Mouse (Mus musculus): ENCODE measurements at regions not wholly inside any gene's neighbourhood (a gene's known extent, or its start where the extent isn't known, plus 50 kb on each side); places are given as distances from the start of the nearest gene placed in this dataset.

DNA sequence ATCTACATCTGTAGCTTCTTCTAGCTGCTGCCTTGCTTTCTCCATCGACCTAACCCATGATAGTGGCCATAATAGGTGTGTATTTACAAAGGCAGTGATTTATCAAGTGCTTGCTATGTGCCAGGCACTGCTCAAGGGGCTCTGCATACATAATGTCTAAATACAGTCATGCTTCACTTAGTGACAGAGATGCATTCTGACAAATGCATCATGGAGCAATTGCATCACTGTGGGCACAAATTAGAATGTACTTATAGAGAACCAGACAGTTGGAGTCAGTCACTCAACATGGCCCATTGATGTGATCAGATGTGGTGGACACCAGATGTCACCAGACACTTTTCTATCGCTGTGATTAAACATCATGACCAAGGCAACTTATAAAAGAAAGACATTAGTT is 223.3 kb upstream of the Ntm start:
- 88% methylated on average over 2 of the region's 2 CpGs for WGBS
- H3K4me1 ChIP-seq (replicated peaks): peaks cover 3% of the 10 kb centered on the region; the same call in 1 of the 2 replicates
- DNase-seq (ENCODE audit: low spot score): no peak
- no peaks in the 10 kb centered on the region for H3K9me3 ChIP-seq
- H3K27ac ChIP-seq: no peak overlapping the region
- H3K27me3 ChIP-seq (ENCODE audit: insufficient read depth, poor library complexity, severe bottlenecking): no peaks in the 10 kb centered on the region
- no peak overlapping the region for H3K4me3 ChIP-seq
- H3K36me3 ChIP-seq: no peaks in the 10 kb centered on the region

DNA sequence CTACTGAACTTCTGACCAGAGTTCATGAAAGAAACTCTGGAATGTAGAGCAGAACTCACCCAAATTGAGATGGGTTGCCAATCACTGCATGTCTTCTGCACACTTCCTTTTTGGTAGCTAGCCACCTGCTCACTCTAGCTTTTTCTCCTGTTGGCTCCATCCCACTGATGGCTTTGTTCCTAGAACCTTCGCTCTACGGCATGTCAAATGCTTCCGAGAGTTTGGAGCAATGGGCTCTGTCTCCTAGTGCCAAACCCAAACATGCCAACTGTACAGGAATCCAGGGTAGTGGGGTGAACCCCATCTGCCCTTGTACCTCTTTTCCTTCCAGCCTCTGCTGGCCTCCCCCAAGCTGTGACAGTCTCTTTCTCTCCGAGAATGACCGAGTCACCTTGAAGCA is 227.1 kb upstream of the Ntm start:
- Histone ChIP-seq H3K9me3 (no peaks in the 10 kb centered on the region), H3K36me3 (no peaks in the 10 kb centered on the region), H3K27me3 (ENCODE audit: insufficient read depth, poor library complexity, severe bottlenecking) (no peaks in the 10 kb centered on the region), H3K4me1 (replicated peaks) (peaks cover 3% of the 10 kb centered on the region; the same call in 1 of the 2 replicates), H3K27ac (no peak overlapping the region), H3K4me3 (no peak overlapping the region)
- DNase-seq (ENCODE audit: low spot score): no peak
- 92% methylated on average over 5 of the region's 5 CpGs for WGBS

DNA sequence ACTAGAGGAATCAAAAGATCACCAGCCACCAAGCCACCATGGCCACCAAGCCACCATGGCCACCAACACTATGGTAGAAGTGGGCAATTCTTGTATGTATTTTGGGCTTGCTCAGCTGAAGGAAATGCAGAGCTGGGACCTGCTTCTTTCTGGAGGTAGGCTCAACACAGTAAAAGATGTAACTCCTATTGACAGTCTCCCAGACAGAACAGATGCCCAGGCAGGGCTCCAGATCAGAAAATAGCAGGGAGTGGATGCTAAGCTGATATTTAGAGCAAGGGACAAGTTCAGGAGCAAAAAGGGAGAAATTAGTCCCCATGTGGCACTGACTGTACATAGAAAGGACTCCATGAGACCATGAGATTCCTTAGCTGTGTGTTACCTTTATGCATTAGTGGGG is 228.2 kb upstream of the Ntm start:
- Histone ChIP-seq H3K4me3 (no peak overlapping the region), H3K9me3 (no peaks in the 10 kb centered on the region), H3K36me3 (no peaks in the 10 kb centered on the region), H3K27me3 (ENCODE audit: insufficient read depth, poor library complexity, severe bottlenecking) (no peaks in the 10 kb centered on the region), H3K27ac (no peak overlapping the region), H3K4me1 (replicated peaks) (no peaks in the 10 kb centered on the region; the same call in 1 of the 2 replicates)
- DNase-seq (ENCODE audit: low spot score): no peak

DNA sequence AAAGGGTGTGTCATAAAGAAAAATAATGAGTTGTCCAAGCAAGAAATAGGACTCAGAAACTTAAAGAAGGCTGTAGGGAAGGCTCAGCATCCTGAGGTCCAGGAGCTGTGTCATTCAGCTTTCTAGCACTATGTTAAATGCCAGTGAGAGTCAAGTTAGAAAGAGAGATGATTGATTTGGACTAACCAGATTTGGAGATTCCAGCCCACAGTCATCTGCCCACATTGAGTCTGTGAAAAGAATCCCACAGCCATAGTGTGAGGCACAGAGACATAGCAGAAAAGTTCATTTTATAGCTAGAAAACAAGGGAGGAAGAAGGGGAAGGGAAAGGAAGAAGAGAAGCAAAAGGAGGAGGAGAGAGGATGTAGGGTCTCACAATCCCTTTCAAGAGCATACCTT is 229.0 kb upstream of the Ntm start:
- no peak overlapping the region for H3K4me3 ChIP-seq
- H3K27me3 ChIP-seq (ENCODE audit: insufficient read depth, poor library complexity, severe bottlenecking): no peaks in the 10 kb centered on the region
- no peak for DNase-seq (ENCODE audit: low spot score)
- no peaks in the 10 kb centered on the region for H3K36me3 ChIP-seq
- H3K27ac ChIP-seq: no peak overlapping the region
- no peaks in the 10 kb centered on the region; the same call in 1 of the 2 replicates for H3K4me1 ChIP-seq (replicated peaks)
- no peaks in the 10 kb centered on the region for H3K9me3 ChIP-seq

DNA sequence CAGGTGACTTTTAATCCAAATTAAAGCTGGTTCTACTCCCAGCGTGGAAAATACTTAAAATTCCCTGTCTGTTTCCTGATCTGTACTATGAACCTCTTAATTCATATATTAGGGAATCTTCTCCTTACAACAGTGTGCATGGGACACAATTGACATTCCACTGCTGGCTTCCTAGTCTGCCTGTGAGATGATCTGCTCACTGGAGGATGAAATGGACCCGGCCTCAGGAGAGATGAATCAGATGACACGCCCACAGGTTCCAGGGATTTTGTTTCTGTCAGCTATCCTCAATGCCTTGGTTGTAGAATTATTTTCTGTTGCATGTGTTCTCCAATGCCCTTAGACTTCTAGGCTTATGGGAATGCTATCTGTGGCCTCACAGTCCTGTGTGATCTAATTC is 231.9 kb upstream of the Ntm start:
- no peaks in the 10 kb centered on the region for H3K4me1 ChIP-seq (replicated peaks)
- no peaks in the 10 kb centered on the region for H3K27me3 ChIP-seq (ENCODE audit: insufficient read depth, poor library complexity, severe bottlenecking)
- no peak overlapping the region for H3K27ac ChIP-seq
- WGBS: 84% methylated on average over 3 of the region's 3 CpGs
- no peak overlapping the region for H3K4me3 ChIP-seq
- DNase-seq (ENCODE audit: low spot score): no peak
- no peaks in the 10 kb centered on the region for H3K36me3 ChIP-seq
- H3K9me3 ChIP-seq: no peaks in the 10 kb centered on the region

DNA sequence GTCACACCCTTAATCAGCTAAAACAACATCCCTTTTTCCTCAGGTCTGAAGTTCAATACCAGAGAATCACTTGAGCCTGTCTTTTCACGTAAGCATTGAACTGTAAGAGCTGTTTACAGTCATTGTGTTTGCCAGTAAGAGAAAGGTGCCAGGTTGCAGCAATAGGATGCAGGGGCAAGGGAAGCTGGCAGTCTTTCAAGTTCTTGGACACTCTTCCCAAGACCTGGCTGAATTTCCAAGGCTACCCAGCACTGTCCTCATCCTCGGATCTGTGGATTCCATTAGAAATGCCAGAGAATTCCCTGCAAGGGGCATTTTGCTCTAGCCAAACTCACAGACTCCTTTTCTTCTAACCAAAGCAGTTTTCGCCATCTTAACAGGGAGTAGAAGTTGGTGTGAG is 224.5 kb upstream of the Snx19 start:
- no peak overlapping the region for H3K4me3 ChIP-seq
- H3K27ac ChIP-seq: no peak overlapping the region
- no peaks in the 10 kb centered on the region for H3K4me1 ChIP-seq (replicated peaks)
- no peaks in the 10 kb centered on the region for H3K27me3 ChIP-seq (ENCODE audit: insufficient read depth, poor library complexity, severe bottlenecking)
- H3K9me3 ChIP-seq: no peaks in the 10 kb centered on the region
- no peaks in the 10 kb centered on the region for H3K36me3 ChIP-seq
- no peak for DNase-seq (ENCODE audit: low spot score)
- 87% methylated on average over 3 of the region's 3 CpGs for WGBS

DNA sequence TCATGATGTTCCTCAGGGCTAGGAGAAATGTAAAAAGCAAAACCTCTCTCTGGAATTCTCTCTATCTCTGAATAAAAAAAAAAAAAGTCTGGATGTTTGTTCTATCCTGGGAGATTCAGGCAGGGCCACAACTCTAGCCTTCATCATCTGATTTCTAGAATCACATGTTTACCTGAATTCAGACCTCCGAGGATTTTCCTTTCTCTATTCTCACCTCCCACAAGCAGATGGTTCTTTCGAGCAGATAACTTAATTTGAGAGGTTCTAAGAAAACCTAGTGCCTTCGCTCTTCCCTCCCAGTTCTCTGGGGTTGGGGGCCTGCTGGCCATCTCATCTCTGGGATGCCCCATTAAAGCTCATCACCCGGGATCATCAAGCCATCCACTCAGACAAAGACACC is 219.3 kb upstream of the Snx19 start:
- Histone ChIP-seq H3K4me3 (no peak overlapping the region), H3K9me3 (no peaks in the 10 kb centered on the region), H3K36me3 (no peaks in the 10 kb centered on the region), H3K4me1 (replicated peaks) (peaks cover 13% of the 10 kb centered on the region), H3K27me3 (ENCODE audit: insufficient read depth, poor library complexity, severe bottlenecking) (no peaks in the 10 kb centered on the region), H3K27ac (no peak overlapping the region)
- WGBS: 88% methylated on average over 4 of the region's 4 CpGs
- no peak for DNase-seq (ENCODE audit: low spot score)

DNA sequence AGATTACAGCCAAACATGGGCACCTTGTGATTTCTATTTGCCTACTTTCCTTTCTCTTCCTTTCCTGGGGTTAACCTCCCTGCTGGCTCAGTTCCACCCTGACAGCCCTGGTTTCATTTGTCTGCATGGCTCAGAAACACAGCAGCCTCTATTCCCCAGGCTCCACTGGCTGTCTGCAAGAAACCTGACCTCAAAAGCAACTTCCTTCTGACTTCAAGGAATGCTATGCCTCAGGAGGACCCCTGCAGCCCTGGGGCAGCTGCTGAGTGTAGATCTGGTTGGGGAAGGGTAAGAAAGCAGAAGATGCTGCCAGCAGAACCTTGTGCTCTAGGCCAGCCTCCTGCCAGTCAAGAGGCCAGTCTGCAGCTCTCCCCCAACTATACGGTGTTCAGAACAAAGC is 217.1 kb upstream of the Snx19 start:
- WGBS: 13% methylated on average over 1 of the region's 1 CpGs
- Histone ChIP-seq H3K4me1 (replicated peaks) (peaks cover 13% of the 10 kb centered on the region), H3K36me3 (no peaks in the 10 kb centered on the region), H3K9me3 (no peaks in the 10 kb centered on the region), H3K27me3 (ENCODE audit: insufficient read depth, poor library complexity, severe bottlenecking) (no peaks in the 10 kb centered on the region), H3K27ac (peak overlapping the region; percentile 62), H3K4me3 (no peak overlapping the region)
- DNase-seq (ENCODE audit: low spot score): peak; percentile 29

DNA sequence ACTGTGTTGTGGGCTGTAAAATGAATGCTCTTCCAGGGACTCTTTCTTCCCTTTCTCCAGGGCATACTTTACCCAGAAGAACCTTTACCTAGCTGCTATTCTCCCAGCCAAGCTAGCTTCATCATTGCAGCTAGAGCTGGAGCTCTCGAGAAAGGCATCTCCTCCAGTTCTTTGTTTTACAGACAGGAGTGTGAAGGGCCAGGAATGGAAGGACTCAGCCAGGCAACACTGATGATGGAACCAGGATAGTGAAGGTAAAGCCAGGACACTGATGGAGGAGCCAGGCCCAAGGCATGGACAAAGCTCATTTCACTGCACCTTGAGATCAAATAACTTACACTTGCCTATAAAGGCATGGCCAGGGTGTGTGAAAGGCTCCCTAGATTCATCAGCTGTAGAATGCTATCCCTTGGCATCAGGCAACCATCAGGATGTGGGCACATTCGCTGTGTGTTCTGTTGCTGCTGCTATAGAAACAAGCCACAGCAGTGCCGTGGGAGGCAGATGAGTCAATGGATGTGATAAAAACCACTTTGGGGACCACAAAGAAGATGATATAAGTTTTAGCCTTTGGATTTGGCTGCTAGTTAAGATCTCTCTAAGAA is 214.3 kb upstream of the Snx19 start:
- Histone ChIP-seq H3K4me3 (no peak overlapping the region), H3K36me3 (no peaks in the 10 kb centered on the region), H3K27ac (no peak overlapping the region), H3K9me3 (no peaks in the 10 kb centered on the region), H3K27me3 (ENCODE audit: insufficient read depth, poor library complexity, severe bottlenecking) (no peaks in the 10 kb centered on the region), H3K4me1 (replicated peaks) (peaks cover 13% of the 10 kb centered on the region)
- no peak for DNase-seq (ENCODE audit: low spot score)
- WGBS: 82% methylated on average over 3 of the region's 3 CpGs

DNA sequence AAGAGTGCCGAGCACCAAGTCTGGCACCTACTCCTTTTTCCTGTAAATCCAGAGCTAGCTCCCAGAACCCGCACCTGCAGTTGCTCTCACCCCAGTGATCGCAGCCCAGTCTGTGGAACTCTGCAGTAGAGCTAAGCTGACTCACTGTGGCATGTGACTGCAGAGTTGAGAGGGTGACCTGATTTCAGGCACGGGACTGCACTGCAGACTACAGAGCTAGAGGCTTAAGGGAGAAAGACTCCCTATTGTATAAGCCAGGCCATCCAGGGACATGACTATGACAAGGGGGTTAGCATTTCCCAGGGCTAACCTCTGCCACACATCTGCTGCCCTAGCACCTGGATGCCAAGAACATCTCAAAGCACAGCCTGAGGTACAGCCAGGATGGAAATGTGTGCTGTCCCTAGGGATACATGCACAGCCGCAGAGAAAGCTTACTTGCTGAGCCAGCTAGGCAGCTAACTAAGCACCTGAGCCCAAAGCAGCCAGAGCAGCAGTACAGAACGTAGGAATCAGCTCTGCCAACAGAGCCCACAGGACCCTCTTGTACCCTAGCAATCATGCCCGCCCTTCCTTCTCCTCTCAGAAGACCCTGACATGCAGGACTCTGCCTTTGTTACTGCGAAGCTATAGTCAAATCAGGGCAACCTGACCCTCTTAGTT is 192.3 kb upstream of the Snx19 start:
- Histone ChIP-seq H3K4me3 (no peak overlapping the region), H3K9me3 (no peaks in the 10 kb centered on the region), H3K27ac (0 out of 2 replicates have a peak overlapping the region, but pooled peaks have one; percentile 14), H3K36me3 (no peaks in the 10 kb centered on the region), H3K27me3 (ENCODE audit: insufficient read depth, poor library complexity, severe bottlenecking) (no peaks in the 10 kb centered on the region), H3K4me1 (replicated peaks) (0 out of 2 replicates have a peak, but pooled peaks cover 5% of the 10 kb centered on the region)
- no peak for DNase-seq (ENCODE audit: low spot score)
- 80% methylated on average over 8 of the region's 8 CpGs for WGBS

DNA sequence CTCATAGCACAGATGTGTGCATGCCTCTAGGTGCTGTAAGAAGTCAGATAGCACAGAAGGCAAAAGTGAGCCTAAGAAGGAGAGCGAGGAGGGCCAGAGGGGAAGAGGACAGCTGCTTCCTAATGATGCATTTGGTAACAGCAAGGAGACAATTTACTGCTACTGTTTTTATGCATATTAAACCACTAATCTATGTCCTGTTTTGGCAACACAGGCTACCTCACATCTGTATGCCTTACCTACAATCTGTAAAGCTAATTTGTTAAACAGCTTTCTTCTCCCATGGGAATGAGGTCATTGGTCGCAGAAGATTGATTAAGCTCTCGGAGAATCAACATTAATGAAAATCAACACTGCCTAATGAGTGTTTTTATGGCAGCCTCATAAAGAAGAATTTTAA is 191.1 kb upstream of the Snx19 start:
- H3K4me1 ChIP-seq (replicated peaks): peaks cover 11% of the 10 kb centered on the region
- DNase-seq (ENCODE audit: low spot score): no peak
- no peak overlapping the region for H3K4me3 ChIP-seq
- H3K9me3 ChIP-seq: no peaks in the 10 kb centered on the region
- no peaks in the 10 kb centered on the region for H3K27me3 ChIP-seq (ENCODE audit: insufficient read depth, poor library complexity, severe bottlenecking)
- WGBS: 84% methylated on average over 3 of the region's 3 CpGs
- no peak overlapping the region for H3K27ac ChIP-seq
- no peaks in the 10 kb centered on the region for H3K36me3 ChIP-seq

DNA sequence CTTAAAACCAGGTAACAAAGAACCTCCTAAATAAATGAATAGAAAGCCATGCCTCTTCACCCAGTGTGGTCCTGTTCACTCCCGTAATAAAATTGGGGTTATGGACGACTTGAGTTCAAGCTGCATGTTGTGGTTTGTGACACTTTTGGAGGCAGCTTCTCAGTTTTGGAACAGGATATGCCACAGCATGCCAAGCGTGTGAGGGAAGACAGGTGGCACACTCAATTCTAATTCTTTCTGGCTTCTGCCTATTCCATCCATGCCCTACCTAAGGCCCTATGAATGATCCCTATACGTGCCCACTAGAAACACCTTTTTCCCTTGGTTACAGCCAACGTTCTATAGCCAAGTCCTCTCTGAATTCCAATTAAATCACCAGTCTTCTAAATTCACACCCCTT is 184.8 kb upstream of the Snx19 start:
- no peak for DNase-seq (ENCODE audit: low spot score)

DNA sequence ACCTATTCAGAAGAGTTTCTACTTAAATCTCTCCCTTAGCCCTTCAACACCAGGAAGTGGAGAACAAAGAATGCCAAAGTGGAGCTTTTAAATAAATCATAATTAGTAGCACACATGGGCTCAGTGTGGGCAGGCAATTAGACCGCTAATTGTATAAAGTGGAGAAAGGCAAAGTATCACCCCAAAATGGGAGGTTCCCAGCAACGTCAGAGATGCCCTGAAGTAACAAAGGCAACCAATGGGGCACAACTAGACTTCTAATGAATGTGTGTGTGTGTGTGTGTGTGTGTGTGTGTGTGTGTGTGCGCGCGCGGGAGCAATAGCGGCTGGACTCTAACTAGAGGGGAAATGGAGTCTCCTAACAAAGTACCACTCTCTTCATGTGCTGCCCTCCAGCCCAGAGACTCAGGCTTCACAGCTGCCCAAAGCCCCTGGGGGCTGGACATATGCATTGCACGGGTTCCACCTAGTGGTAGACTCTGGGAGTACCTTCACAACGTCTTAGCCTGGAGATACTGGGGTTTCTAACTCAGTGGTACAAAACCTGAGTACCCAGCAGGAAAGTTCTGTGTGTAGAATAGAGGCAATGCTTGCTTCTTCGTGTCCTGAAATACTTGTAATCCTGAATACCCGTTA is 162.3 kb upstream of the Snx19 start:
- Histone ChIP-seq H3K9me3 (no peaks in the 10 kb centered on the region), H3K27ac (no peak overlapping the region), H3K4me1 (replicated peaks) (peaks cover 4% of the 10 kb centered on the region; the same call in 1 of the 2 replicates), H3K27me3 (ENCODE audit: insufficient read depth, poor library complexity, severe bottlenecking) (no peaks in the 10 kb centered on the region), H3K4me3 (no peak overlapping the region), H3K36me3 (no peaks in the 10 kb centered on the region)
- WGBS: 28% methylated on average over 11 of the region's 11 CpGs
- peak; percentile 84 for DNase-seq (ENCODE audit: low spot score)

More for the DNA sequence above, 184.8 kb upstream of the Snx19 start:
- H3K4me3 ChIP-seq: no peak overlapping the region
- no peak overlapping the region for H3K27ac ChIP-seq
- no peaks in the 10 kb centered on the region for H3K36me3 ChIP-seq
- H3K4me1 ChIP-seq (replicated peaks): peaks cover 7% of the 10 kb centered on the region
- WGBS: 87% methylated on average over 5 of the region's 5 CpGs
- no peaks in the 10 kb centered on the region for H3K27me3 ChIP-seq (ENCODE audit: insufficient read depth, poor library complexity, severe bottlenecking)
- no peaks in the 10 kb centered on the region for H3K9me3 ChIP-seq
